Mouse (Mus musculus) gastrocnemius, postnatal 25 days (tissue): ENCODE data around the gene Cog5. TPM values are rescaled to one million over a fixed set of nuclear protein-coding genes. Genes with fewer than 3 reads are reported as not detected.

Experiments used
- DNase-seq: peaks from one replicate; pipeline ENCODE4 v3.0.0; 2022
- total RNA-seq, 2 experiments: library from RNA; stranded (reverse); gene quantifications; 1 replicate in 1 of 2; 2 replicates in 1 of 2; pipeline ENCODE4 v1.2.3; 2021

Cog5 gene
- total RNA-seq, 2 experiments from 2014 or later = 19.4 to 21.2 TPM

- DNase-seq = no peak
Observed at GRCm38 (mm10) chr12:31709665-31710064, 55.0 kb downstream of the Cog5 start.

- no peak for DNase-seq
Observed at GRCm38 (mm10) chr12:31712233-31712632, 57.6 kb downstream of the Cog5 start.

- DNase-seq = no peak
Observed at GRCm38 (mm10) chr12:31712727-31713126, 58.1 kb downstream of the Cog5 start.

- no peak for DNase-seq
Observed at GRCm38 (mm10) chr12:31713600-31713999, 58.9 kb downstream of the Cog5 start, which contains the start of gene Gpr22. TSS of gene Gpr22 (minus strand) at chr12:31713947.

GRCm38 (mm10) chr12:31714070-31714469 is 59.4 kb downstream of the Cog5 start:
- DNase-seq = no peak

GRCm38 (mm10) chr12:31719586-31720275 is 65.1 kb downstream of the Cog5 start:
- DNase-seq = no peak

- DNase-seq = no peak
Observed at GRCm38 (mm10) chr12:31724576-31724975, 69.9 kb downstream of the Cog5 start.

- no peak for DNase-seq
Observed at GRCm38 (mm10) chr12:31725511-31726275, 71.0 kb downstream of the Cog5 start.

- DNase-seq = no peak
Observed at GRCm38 (mm10) chr12:31726707-31727106, 72.0 kb downstream of the Cog5 start.

GRCm38 (mm10) chr12:31730126-31730525 is 75.5 kb downstream of the Cog5 start:
- DNase-seq = no peak

GRCm38 (mm10) chr12:31734616-31735015 is 79.9 kb downstream of the Cog5 start:
- no peak for DNase-seq

- no peak for DNase-seq
Observed at GRCm38 (mm10) chr12:31747301-31747700, 92.6 kb downstream of the Cog5 start.

- DNase-seq = no peak
Observed at GRCm38 (mm10) chr12:31749846-31750245, 95.2 kb downstream of the Cog5 start.

- DNase-seq = no peak
Observed at GRCm38 (mm10) chr12:31754465-31754864, 99.8 kb downstream of the Cog5 start.

GRCm38 (mm10) chr12:31755885-31756755 is 101.5 kb downstream of the Cog5 start:
- no peak for DNase-seq

- no peak for DNase-seq
Observed at GRCm38 (mm10) chr12:31773612-31774011, 118.9 kb downstream of the Cog5 start.

GRCm38 (mm10) chr12:31784291-31784690 is 129.6 kb downstream of the Cog5 start:
- no peak for DNase-seq

GRCm38 (mm10) chr12:31788530-31788929 is 133.9 kb downstream of the Cog5 start:
- no peak for DNase-seq

GRCm38 (mm10) chr12:31806410-31807154 is 151.9 kb downstream of the Cog5 start:
- no peak for DNase-seq

- no peak for DNase-seq
Observed at GRCm38 (mm10) chr12:31818051-31818461, 163.4 kb downstream of the Cog5 start.

GRCm38 (mm10) chr12:31819096-31819495 is 164.4 kb downstream of the Cog5 start:
- no peak for DNase-seq

GRCm38 (mm10) chr12:31819520-31819919 is 164.9 kb downstream of the Cog5 start:
- no peak for DNase-seq
